Mouse (Mus musculus): Measurements from ENCODE around the gene Borcs6. TPM values are rescaled to one million over a fixed set of nuclear protein-coding genes. Genes with fewer than 3 reads are reported as not detected.

Borcs6 gene
- polyA plus RNA-seq, 1 experiment from 2014 or later: 7.2 TPM

- WGBS: 1% methylated on average over 19 of the region's 19 CpGs
- ATAC-seq (ENCODE audit: low read depth): peak; percentile 8
Measured at GRCm38 (mm10) chr11:69058729-69059356, 674 bp upstream of the Borcs6 start.

GRCm38 (mm10) chr11:69059975-69060411, 476 bp downstream of the Borcs6 start:
- Histone ChIP-seq H3K9ac (ENCODE audit: low read length) (peak overlapping the region; percentile 86), H3K4me3 (ENCODE audit: low read length) (peak overlapping the region; percentile 78), H3K4me1 (replicated peaks; ENCODE audit: control insufficient read depth, insufficient read depth, low read length) (peaks cover 21% of the 10 kb centered on the region), H3K36me3 (ENCODE audit: control insufficient read depth, insufficient read depth, low read length) (no peaks in the 10 kb centered on the region), H3K4me2 (ENCODE audit: low read depth, low read length) (peak overlapping the region; percentile 83), H3K27me3 (ENCODE audit: control insufficient read depth, insufficient read depth, low read depth, low read length) (no peaks in the 10 kb centered on the region), H3K9me3 (ENCODE audit: control insufficient read depth, low read length) (no peaks in the 10 kb centered on the region), H3K27ac (ENCODE audit: low read length) (peak overlapping the region; percentile 95)
- 0% methylated on average over 49 of the region's 49 CpGs for WGBS
- ATAC-seq (ENCODE audit: low read depth): peak; percentile 10

More at GRCm38 (mm10) chr11:69058729-69059356, 674 bp upstream of the Borcs6 start:
- Histone ChIP-seq H3K4me2 (ENCODE audit: low read depth, low read length) (peak overlapping the region; percentile 81), H3K27ac (ENCODE audit: low read length) (peak overlapping the region; percentile 81), H3K36me3 (ENCODE audit: control insufficient read depth, insufficient read depth, low read length) (no peaks in the 10 kb centered on the region), H3K4me1 (replicated peaks; ENCODE audit: control insufficient read depth, insufficient read depth, low read length) (peaks cover 18% of the 10 kb centered on the region), H3K9me3 (ENCODE audit: control insufficient read depth, low read length) (no peaks in the 10 kb centered on the region), H3K27me3 (ENCODE audit: control insufficient read depth, insufficient read depth, low read depth, low read length) (no peaks in the 10 kb centered on the region), H3K4me3 (ENCODE audit: low read length) (peak overlapping the region; percentile 78), H3K9ac (ENCODE audit: low read length) (peak overlapping the region; percentile 67)

GRCm38 (mm10) chr11:69060448-69061254, 1.1 kb downstream of the Borcs6 start:
- H3K4me3 ChIP-seq (ENCODE audit: low read length): peak overlapping the region; percentile 78
- 2% methylated on average over 40 of the region's 40 CpGs for WGBS
- no peak for ATAC-seq (ENCODE audit: low read depth)
- H3K4me2 ChIP-seq (ENCODE audit: low read depth, low read length): peak overlapping the region; percentile 83
- peaks cover 22% of the 10 kb centered on the region for H3K4me1 ChIP-seq (replicated peaks; ENCODE audit: control insufficient read depth, insufficient read depth, low read length)
- H3K27me3 ChIP-seq (ENCODE audit: control insufficient read depth, insufficient read depth, low read depth, low read length): no peaks in the 10 kb centered on the region
- H3K9ac ChIP-seq (ENCODE audit: low read length): peak overlapping the region; percentile 86
- no peaks in the 10 kb centered on the region for H3K9me3 ChIP-seq (ENCODE audit: control insufficient read depth, low read length)
- H3K36me3 ChIP-seq (ENCODE audit: control insufficient read depth, insufficient read depth, low read length): no peaks in the 10 kb centered on the region
- H3K27ac ChIP-seq (ENCODE audit: low read length): peak overlapping the region; percentile 95

GRCm38 (mm10) chr11:69061255-69061912, 1.9 kb downstream of the Borcs6 start:
- Histone ChIP-seq H3K4me1 (replicated peaks; ENCODE audit: control insufficient read depth, insufficient read depth, low read length) (peaks cover 30% of the 10 kb centered on the region), H3K36me3 (ENCODE audit: control insufficient read depth, insufficient read depth, low read length) (no peaks in the 10 kb centered on the region), H3K9me3 (ENCODE audit: control insufficient read depth, low read length) (no peaks in the 10 kb centered on the region), H3K9ac (ENCODE audit: low read length) (peak overlapping the region; percentile 86), H3K4me3 (ENCODE audit: low read length) (peak overlapping the region; percentile 78), H3K4me2 (ENCODE audit: low read depth, low read length) (peak overlapping the region; percentile 83), H3K27me3 (ENCODE audit: control insufficient read depth, insufficient read depth, low read depth, low read length) (no peaks in the 10 kb centered on the region), H3K27ac (ENCODE audit: low read length) (no peak overlapping the region)
- WGBS: 14% methylated on average over 17 of the region's 17 CpGs
- ATAC-seq (ENCODE audit: low read depth): no peak

- Histone ChIP-seq H3K27ac (ENCODE audit: low read length) (peak overlapping the region; percentile 61), H3K36me3 (ENCODE audit: control insufficient read depth, insufficient read depth, low read length) (no peaks in the 10 kb centered on the region), H3K4me2 (ENCODE audit: low read depth, low read length) (peak overlapping the region; percentile 63), H3K9me3 (ENCODE audit: control insufficient read depth, low read length) (no peaks in the 10 kb centered on the region), H3K4me3 (ENCODE audit: low read length) (peak overlapping the region; percentile 73), H3K9ac (ENCODE audit: low read length) (peak overlapping the region; percentile 45; the same call in 1 of the 2 replicates), H3K4me1 (replicated peaks; ENCODE audit: control insufficient read depth, insufficient read depth, low read length) (peaks cover 34% of the 10 kb centered on the region), H3K27me3 (ENCODE audit: control insufficient read depth, insufficient read depth, low read depth, low read length) (no peaks in the 10 kb centered on the region)
- ATAC-seq (ENCODE audit: low read depth): no peak
- WGBS: under 1% methylated on average over 17 of the region's 17 CpGs
Measured at GRCm38 (mm10) chr11:69062194-69062760, 2.8 kb downstream of the Borcs6 start.

- no peaks in the 10 kb centered on the region for H3K36me3 ChIP-seq (ENCODE audit: control insufficient read depth, insufficient read depth, low read length)
- H3K4me3 ChIP-seq (ENCODE audit: low read length): peak overlapping the region; percentile 73
- WGBS: 0% methylated on average over 19 of the region's 19 CpGs
- H3K4me1 ChIP-seq (replicated peaks; ENCODE audit: control insufficient read depth, insufficient read depth, low read length): peaks cover 37% of the 10 kb centered on the region
- H3K27me3 ChIP-seq (ENCODE audit: control insufficient read depth, insufficient read depth, low read depth, low read length): no peaks in the 10 kb centered on the region
- peak; percentile 61 for ATAC-seq (ENCODE audit: low read depth)
- no peaks in the 10 kb centered on the region for H3K9me3 ChIP-seq (ENCODE audit: control insufficient read depth, low read length)
- peak overlapping the region; percentile 85 for H3K27ac ChIP-seq (ENCODE audit: low read length)
- peak overlapping the region; percentile 63 for H3K4me2 ChIP-seq (ENCODE audit: low read depth, low read length)
- H3K9ac ChIP-seq (ENCODE audit: low read length): peak overlapping the region; percentile 67
Measured at GRCm38 (mm10) chr11:69062761-69063224, 3.3 kb downstream of the Borcs6 start.

- H3K9me3 ChIP-seq (ENCODE audit: control insufficient read depth, low read length): no peaks in the 10 kb centered on the region
- peak overlapping the region; percentile 73 for H3K4me3 ChIP-seq (ENCODE audit: low read length)
- H3K4me2 ChIP-seq (ENCODE audit: low read depth, low read length): peak overlapping the region; percentile 75
- ATAC-seq (ENCODE audit: low read depth): peak; percentile 58
- H3K9ac ChIP-seq (ENCODE audit: low read length): peak overlapping the region; percentile 76
- H3K27me3 ChIP-seq (ENCODE audit: control insufficient read depth, insufficient read depth, low read depth, low read length): no peaks in the 10 kb centered on the region
- WGBS: under 1% methylated on average over 31 of the region's 31 CpGs
- H3K4me1 ChIP-seq (replicated peaks; ENCODE audit: control insufficient read depth, insufficient read depth, low read length): peaks cover 33% of the 10 kb centered on the region
- H3K27ac ChIP-seq (ENCODE audit: low read length): peak overlapping the region; percentile 85
- no peaks in the 10 kb centered on the region for H3K36me3 ChIP-seq (ENCODE audit: control insufficient read depth, insufficient read depth, low read length)
Measured at GRCm38 (mm10) chr11:69063413-69064201, 4.1 kb downstream of the Borcs6 start.

- H3K4me3 ChIP-seq (ENCODE audit: low read length): peak overlapping the region; percentile 73
- no peaks in the 10 kb centered on the region for H3K27me3 ChIP-seq (ENCODE audit: control insufficient read depth, insufficient read depth, low read depth, low read length)
- peaks cover 32% of the 10 kb centered on the region for H3K4me1 ChIP-seq (replicated peaks; ENCODE audit: control insufficient read depth, insufficient read depth, low read length)
- H3K9ac ChIP-seq (ENCODE audit: low read length): peak overlapping the region; percentile 76
- ATAC-seq (ENCODE audit: low read depth): no peak
- H3K4me2 ChIP-seq (ENCODE audit: low read depth, low read length): peak overlapping the region; percentile 75
- H3K36me3 ChIP-seq (ENCODE audit: control insufficient read depth, insufficient read depth, low read length): no peaks in the 10 kb centered on the region
- 52% methylated on average over 9 of the region's 9 CpGs for WGBS
- H3K27ac ChIP-seq (ENCODE audit: low read length): peak overlapping the region; percentile 70
- no peaks in the 10 kb centered on the region for H3K9me3 ChIP-seq (ENCODE audit: control insufficient read depth, low read length)
Measured at GRCm38 (mm10) chr11:69064259-69065133, 5.0 kb downstream of the Borcs6 start.
